Mouse (Mus musculus) liver, embryonic 11.5 days (tissue): ENCODE results near the gene Hid1. TPM values are rescaled to one million over a fixed set of nuclear protein-coding genes. Genes with fewer than 3 reads are reported as not detected.
"Not testable (repeated sequence)": the region's sequence is repeated elsewhere in the genome, so short reads cannot be mapped to it uniquely, and the experiment has no call there.

Experiments
- ATAC-seq: fragments of 200-750 bp; cut with Nextera tagmentation; replicated peaks from 2 replicates; pipeline ENCODE4 v1.8.0; 2017; ENCODE audit warnings: moderate number of reproducible peaks, mild to moderate bottlenecking, moderate TSS enrichment, moderate library complexity; ENCODE audit not compliant: low FRiP score
- DNase-seq: peaks from one replicate; pipeline ENCODE4 v3.0.0-alpha.2; 2017; ENCODE audit warnings: low spot score
- H3K27ac ChIP-seq: fragments of 300-500 bp; sonication (generic); 2 replicates; pipeline ENCODE4 v1.5.1; 2014; ENCODE audit warnings: mild to moderate bottlenecking, low read depth, low read length, control low read depth
- H3K27me3 ChIP-seq: fragments of 300-500 bp; sonication (generic); replicated peaks from 2 replicates; pipeline ENCODE4 v1.6.1; 2014; ENCODE audit warnings: low read length, mixed read lengths; ENCODE audit not compliant: control insufficient read depth, insufficient read depth
- H3K36me3 ChIP-seq: fragments of 300-500 bp; sonication (generic); 2 replicates; pipeline ENCODE4 v1.6.1; 2014; ENCODE audit warnings: mild to moderate bottlenecking, low read length, moderate library complexity, mixed read lengths; ENCODE audit not compliant: control insufficient read depth, insufficient read depth
- H3K4me1 ChIP-seq: fragments of 300-500 bp; sonication (generic); replicated peaks from 2 replicates; pipeline ENCODE4 v1.6.1; 2014; ENCODE audit warnings: low read length, mixed read lengths; ENCODE audit not compliant: control insufficient read depth, insufficient read depth
- H3K4me2 ChIP-seq: fragments of 300-500 bp; sonication (generic); 2 replicates; pipeline ENCODE4 v1.6.1; 2014; ENCODE audit warnings: mild to moderate bottlenecking, control low read depth, moderate library complexity
- H3K4me3 ChIP-seq: fragments of 300-500 bp; sonication (generic); 2 replicates; pipeline ENCODE4 v1.5.1; 2014; ENCODE audit warnings: low read depth, low read length, control low read depth
- H3K9ac ChIP-seq: fragments of 300-500 bp; sonication (generic); 2 replicates; pipeline ENCODE4 v1.6.1; 2014; ENCODE audit warnings: low read depth, low read length, control low read depth
- H3K9me3 ChIP-seq: fragments of 300-500 bp; sonication (generic); 2 replicates; pipeline ENCODE4 v1.6.1; 2016; ENCODE audit warnings: low read length, inconsistent platforms, mixed read lengths; ENCODE audit not compliant: control insufficient read depth
- WGBS: fragments of 180-500 bp; shearing (Covaris S2); extraction: QIAGEN DNeasy Blood & Tissue Kit; methylation state at CpG from one replicate; pipeline ENCODE4 v1.1.7; 2014; 5-methylcytosine and 5-hydroxymethylcytosine counted together
- polyA plus RNA-seq: library from polyadenylated mRNA; unstranded; fragments of >200 nt; fragmentation: Nextera tagmentation; extraction: Ambion mirVana; gene quantifications from 2 replicates; pipeline ENCODE4 v1.2.1, GENCODE M21; 2014

The Hid1 gene
- polyA plus RNA-seq, 1 experiment from 2014 or later = 2.2 TPM

DNA sequence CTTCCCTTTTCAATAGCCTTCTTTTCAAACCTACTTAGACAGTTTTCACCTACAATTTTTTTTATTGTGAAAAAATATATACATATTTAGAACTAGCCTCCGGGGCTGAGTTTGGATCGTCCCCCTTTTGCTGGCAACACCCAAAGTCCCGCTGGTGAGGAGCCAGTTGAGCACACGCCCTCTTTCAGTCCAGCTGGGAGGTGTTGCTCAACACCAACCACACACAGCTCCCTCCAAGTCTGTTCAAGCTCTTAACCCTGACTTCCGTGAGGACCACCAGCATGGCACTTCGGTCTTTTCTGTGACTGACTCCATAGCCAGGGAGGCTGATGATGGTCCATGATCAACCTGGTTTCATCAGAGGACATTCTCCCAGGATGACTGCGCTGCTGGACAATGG, 30.5 kb upstream of the Hid1 start:
- Histone ChIP-seq H3K4me3 (no peak overlapping the region), H3K27ac (no peak overlapping the region), H3K9ac (no peak overlapping the region), H3K4me2 (no peak overlapping the region), H3K36me3 (no peaks in the 10 kb centered on the region), H3K9me3 (no peaks in the 10 kb centered on the region), H3K27me3 (no peaks in the 10 kb centered on the region), H3K4me1 (no peaks in the 10 kb centered on the region)
- WGBS = 65% methylated on average over 7 of the region's 7 CpGs
- DNase-seq (no peak), ATAC-seq (no peak)

DNA sequence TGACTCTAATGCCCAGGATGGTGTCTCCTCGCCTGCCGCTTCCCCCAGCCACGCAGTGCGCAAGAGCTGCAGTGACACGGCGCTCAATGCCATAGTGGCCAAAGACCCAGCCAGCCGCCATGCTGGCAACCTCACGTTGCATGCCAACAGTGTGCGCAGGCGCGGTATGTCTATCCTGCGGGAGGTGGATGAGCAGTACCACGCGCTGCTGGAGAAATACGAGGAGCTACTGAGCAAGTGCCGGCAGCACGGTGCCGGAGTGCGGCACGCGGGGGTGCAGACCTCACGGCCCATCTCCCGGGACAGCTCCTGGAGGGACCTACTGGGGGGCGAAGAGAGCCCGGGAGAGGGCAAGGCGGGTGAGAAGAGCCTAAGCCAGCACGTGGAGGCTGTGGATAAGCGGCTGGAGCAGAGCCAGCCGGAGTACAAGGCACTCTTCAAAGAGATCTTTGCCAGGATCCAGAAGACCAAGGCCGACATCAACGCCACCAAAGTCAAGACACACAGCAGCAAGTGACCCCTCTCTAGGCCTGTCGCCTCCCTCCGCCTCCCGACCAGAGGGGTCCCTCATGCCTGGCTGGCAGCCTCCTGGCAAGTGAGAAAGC, 26.3 kb upstream of the Hid1 start:
- peak overlapping the region; percentile 59 for H3K4me2 ChIP-seq
- H3K36me3 ChIP-seq = no peaks in the 10 kb centered on the region
- H3K4me3 ChIP-seq = peak overlapping the region; percentile 26; the same call in 1 of the 2 replicates
- 0 out of 2 replicates have a peak, but pooled peaks cover 3% of the 10 kb centered on the region for H3K27me3 ChIP-seq
- 49% methylated on average over 34 of the region's 34 CpGs for WGBS
- H3K27ac ChIP-seq = no peak overlapping the region
- no peaks in the 10 kb centered on the region for H3K9me3 ChIP-seq
- ATAC-seq (peak; percentile 53; the same call in 1 of the 2 replicates), DNase-seq (no peak)
- no peak overlapping the region for H3K9ac ChIP-seq
- no peaks in the 10 kb centered on the region for H3K4me1 ChIP-seq

DNA sequence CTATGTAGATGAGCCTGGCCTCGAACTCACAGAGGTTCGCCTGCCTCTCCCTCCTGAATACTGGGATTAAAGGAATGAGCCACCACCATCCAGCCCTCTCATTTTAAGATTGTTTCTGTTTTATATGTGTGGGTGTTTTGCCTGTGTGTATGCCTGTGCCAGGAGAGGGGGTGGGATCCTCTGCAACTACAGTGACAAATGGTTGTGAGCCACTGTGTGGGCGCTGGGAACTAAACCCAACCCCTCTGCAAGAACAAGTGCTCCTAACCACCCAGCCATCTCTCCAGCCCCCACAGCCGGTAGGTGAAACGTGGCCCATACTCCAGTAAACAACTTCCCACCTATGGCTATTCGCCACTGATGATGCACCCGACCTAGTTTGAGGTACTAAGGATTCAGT, 23.8 kb upstream of the Hid1 start:
- 89% methylated on average over 7 of the region's 7 CpGs for WGBS
- Histone ChIP-seq H3K4me1 (no peaks in the 10 kb centered on the region), H3K9me3 (no peaks in the 10 kb centered on the region), H3K27ac (no peak overlapping the region), H3K27me3 (0 out of 2 replicates have a peak, but pooled peaks cover 3% of the 10 kb centered on the region), H3K9ac (no peak overlapping the region), H3K4me3 (no peak overlapping the region), H3K4me2 (no peak overlapping the region), H3K36me3 (no peaks in the 10 kb centered on the region)
- DNase-seq = no peak
- ATAC-seq = no peak

DNA sequence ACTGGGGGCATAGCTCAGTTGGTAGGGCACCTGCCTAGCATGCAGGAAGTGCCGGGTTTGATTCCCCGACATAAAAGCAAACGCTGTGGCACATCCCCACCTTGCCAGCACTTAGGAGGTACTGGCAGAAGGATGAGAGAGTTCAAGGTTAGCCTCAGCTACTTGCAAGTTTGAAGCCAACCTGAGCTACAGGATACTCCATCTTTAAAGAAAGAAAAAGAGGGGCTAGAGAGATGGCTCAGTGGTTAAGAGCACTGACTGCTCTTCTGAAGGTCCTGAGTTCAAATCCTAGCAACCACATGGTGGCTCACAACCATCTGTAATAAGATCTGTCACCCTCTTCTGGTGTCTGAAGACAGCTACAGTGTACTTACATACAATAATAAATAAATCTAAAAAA, 19.3 kb upstream of the Hid1 start:
- H3K4me2 ChIP-seq, ATAC-seq, H3K4me1 ChIP-seq, H3K9me3 ChIP-seq, H3K4me3 ChIP-seq, DNase-seq, H3K36me3 ChIP-seq, H3K9ac ChIP-seq, H3K27ac ChIP-seq: not testable (repeated sequence)
- peaks cover 31% of the 10 kb centered on the region for H3K27me3 ChIP-seq
- 76% methylated on average over 3 of the region's 3 CpGs for WGBS

DNA sequence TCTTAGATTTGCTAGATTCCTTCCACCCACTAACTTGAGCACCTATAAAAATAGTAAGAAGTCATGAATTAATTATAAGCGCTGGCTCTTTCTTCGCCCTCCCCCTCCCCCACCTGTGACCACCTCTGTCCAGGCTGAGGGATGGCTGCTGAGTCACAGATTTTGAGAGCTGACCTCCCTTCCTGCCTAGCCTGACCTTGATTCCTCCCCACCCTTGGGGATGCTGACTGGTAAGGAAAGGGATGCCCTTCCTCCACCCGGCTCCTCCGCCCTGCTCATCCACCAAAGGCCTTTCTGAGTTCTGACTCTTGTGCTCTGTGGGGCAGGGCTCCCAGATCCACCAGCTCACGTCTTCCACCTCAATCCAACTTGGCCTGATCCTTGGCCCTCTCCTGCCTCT, 17.0 kb upstream of the Hid1 start:
- Histone ChIP-seq H3K9me3 (no peaks in the 10 kb centered on the region), H3K27ac (no peak overlapping the region), H3K36me3 (no peaks in the 10 kb centered on the region), H3K4me3 (no peak overlapping the region), H3K27me3 (peaks cover 38% of the 10 kb centered on the region), H3K9ac (no peak overlapping the region), H3K4me1 (peaks cover 7% of the 10 kb centered on the region), H3K4me2 (no peak overlapping the region)
- DNase-seq (no peak), ATAC-seq (no peak)
- 72% methylated on average over 5 of the region's 5 CpGs for WGBS

DNA sequence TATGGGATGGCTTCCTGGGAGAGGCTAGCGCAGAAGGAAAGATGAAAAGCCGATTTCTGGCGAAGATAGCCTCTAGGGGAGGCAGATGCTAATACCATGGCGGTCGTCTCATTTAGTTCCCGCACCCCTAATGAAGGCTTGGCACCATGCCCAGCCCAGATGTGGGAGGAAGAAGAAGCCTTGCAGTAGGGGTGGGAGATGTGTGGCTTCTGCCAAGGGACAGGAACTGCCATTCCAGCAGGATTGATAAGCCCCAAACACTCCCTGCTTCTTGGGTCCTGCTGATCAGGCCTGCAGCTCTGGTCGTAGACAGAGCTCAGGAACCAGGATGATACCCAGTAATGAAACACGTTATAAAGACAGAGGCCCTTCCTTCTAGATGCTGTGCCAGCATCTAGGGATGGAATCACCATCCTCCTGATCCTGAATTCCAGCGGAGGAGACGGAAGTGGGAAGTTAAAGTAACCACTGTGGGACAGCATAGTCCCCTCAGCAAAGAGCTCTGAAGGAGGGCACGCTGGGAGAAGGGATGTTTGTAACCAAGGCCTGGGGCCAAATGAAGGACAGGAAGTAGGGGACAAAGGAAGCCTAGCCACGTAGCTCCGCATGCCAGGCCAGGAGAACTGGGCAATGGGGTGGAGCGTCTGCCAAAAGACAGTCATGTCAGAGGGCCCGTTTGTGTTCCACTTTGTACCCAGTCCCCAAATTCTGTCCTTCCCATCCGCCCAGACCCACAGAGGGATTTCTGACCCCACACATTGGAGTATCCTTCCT, 16.3 kb upstream of the Hid1 start:
- 60% methylated on average over 16 of the region's 16 CpGs for WGBS
- DNase-seq (no peak), ATAC-seq (no peak)
- peak overlapping the region; percentile 63; the same call in 1 of the 2 replicates for H3K4me3 ChIP-seq
- H3K9ac ChIP-seq = no peak overlapping the region
- no peaks in the 10 kb centered on the region for H3K36me3 ChIP-seq
- no peaks in the 10 kb centered on the region for H3K9me3 ChIP-seq
- peak overlapping the region; percentile 28; the same call in 1 of the 2 replicates for H3K27ac ChIP-seq
- H3K4me2 ChIP-seq = peak overlapping the region; percentile 73
- peaks cover 38% of the 10 kb centered on the region for H3K27me3 ChIP-seq
- peaks cover 7% of the 10 kb centered on the region for H3K4me1 ChIP-seq

DNA sequence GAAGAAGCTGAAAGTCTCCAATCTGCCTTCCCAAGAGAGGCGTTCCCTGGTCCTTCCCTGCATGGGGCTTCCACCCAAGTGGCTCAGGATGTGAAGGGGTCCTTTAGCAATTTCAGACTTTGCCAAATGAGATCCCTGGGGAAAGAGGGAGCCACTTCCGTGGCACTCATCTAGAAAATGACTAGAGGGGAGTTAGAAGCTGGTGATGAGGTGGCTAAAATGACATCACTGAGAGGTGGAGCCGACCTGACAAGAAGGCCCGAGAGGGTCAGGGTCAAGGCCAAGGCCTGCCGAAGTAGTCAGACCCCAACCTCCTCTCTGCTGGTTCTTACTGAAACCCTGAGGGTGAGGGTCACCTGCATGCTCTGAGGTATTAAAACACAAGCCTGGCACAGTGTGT, 15.3 kb upstream of the Hid1 start:
- peaks cover 38% of the 10 kb centered on the region for H3K27me3 ChIP-seq
- H3K4me3 ChIP-seq = peak overlapping the region; percentile 63
- no peak overlapping the region for H3K27ac ChIP-seq
- H3K4me2 ChIP-seq = peak overlapping the region; percentile 73
- H3K36me3 ChIP-seq = no peaks in the 10 kb centered on the region
- no peaks in the 10 kb centered on the region for H3K9me3 ChIP-seq
- 23% methylated on average over 5 of the region's 5 CpGs for WGBS
- peaks cover 7% of the 10 kb centered on the region for H3K4me1 ChIP-seq
- DNase-seq = no peak
- no peak overlapping the region for H3K9ac ChIP-seq
- no peak for ATAC-seq

DNA sequence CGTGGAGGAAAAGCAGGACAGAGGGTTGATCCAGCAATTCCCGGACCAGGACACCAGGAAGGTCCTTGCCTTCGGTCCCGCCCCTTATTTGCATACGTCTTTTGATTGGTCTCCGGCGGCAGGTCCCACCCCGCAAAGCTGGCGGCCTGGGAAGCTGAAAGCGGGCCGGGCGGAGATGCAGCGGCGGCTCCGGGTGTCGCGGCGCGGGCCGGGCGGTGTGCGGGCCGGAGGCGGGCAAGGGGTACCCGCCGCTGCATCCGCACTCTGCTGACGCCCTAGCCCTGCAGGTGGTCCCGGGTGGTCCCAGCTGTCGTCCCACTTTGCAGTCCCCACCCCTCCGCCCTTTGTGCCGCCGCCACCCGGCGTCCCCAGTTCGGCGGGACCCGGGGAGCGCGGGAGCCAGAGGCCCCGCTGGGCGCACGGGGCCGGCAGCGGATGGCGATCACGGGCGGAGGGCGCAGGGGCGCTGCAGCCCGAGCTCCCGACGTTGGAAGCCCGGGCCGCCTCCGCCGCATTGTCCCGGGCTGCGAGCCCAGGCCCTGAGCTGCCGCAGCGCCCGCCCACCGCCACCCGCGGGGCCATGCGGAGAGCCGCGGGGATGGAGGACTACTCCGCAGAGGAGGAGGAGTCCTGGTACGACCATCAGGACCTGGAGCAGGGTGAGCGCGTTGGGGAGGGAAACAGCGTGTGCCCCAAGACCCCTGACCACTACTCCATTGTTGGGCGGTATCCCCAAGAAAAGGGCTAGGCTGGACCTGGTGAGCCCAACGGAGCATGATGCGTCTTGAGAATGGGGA, 14.4 kb upstream of the Hid1 start, which contains the start of gene Cdr2l:
Gene Cdr2l, plus strand, starts transcription at position 174 of the 797 bp plus-strand sequence.
- Histone ChIP-seq H3K4me1 (peaks cover 7% of the 10 kb centered on the region), H3K4me3 (peak within 1 kb of the TSS; percentile 63), H3K27ac (no peak within 1 kb of the TSS), H3K9me3 (no peaks in the 10 kb centered on the region), H3K36me3 (no peaks in the 10 kb centered on the region), H3K4me2 (peak within 1 kb of the TSS; percentile 73), H3K9ac (peak within 1 kb of the TSS; percentile 59), H3K27me3 (peaks cover 38% of the 10 kb centered on the region)
- ATAC-seq (peak; percentile 71), DNase-seq (peak; percentile 81)
- 1% methylated on average over 75 of the region's 76 CpGs for WGBS
